Mouse (Mus musculus): ENCODE measurements around the gene Sema3f. TPM values are rescaled to one million over a fixed set of nuclear protein-coding genes. Genes with fewer than 3 reads are reported as not detected.

The Sema3f gene
- total RNA-seq, 2 experiments from 2014 or later, result not detected

- no peak for ATAC-seq (replicated peaks; ENCODE audit: low FRiP score, poor library complexity, severe bottlenecking)
These were observed 14.2 kb downstream of the Sema3f start for GRCm38 (mm10) chr9:107696106-107696479.

- no peak for ATAC-seq (replicated peaks; ENCODE audit: low FRiP score, poor library complexity, severe bottlenecking)
These were observed 14.7 kb downstream of the Sema3f start for GRCm38 (mm10) chr9:107695441-107696105.

GRCm38 (mm10) chr9:107694627-107695026 lies 15.6 kb downstream of the Sema3f start:
- ATAC-seq (replicated peaks; ENCODE audit: low FRiP score, poor library complexity, severe bottlenecking), result no peak

GRCm38 (mm10) chr9:107693433-107693987 lies 16.8 kb downstream of the Sema3f start:
- ATAC-seq (replicated peaks; ENCODE audit: low FRiP score, poor library complexity, severe bottlenecking), result no peak

GRCm38 (mm10) chr9:107692785-107693184 lies 17.5 kb downstream of the Sema3f start:
- ATAC-seq (replicated peaks; ENCODE audit: low FRiP score, poor library complexity, severe bottlenecking), result no peak

DNA sequence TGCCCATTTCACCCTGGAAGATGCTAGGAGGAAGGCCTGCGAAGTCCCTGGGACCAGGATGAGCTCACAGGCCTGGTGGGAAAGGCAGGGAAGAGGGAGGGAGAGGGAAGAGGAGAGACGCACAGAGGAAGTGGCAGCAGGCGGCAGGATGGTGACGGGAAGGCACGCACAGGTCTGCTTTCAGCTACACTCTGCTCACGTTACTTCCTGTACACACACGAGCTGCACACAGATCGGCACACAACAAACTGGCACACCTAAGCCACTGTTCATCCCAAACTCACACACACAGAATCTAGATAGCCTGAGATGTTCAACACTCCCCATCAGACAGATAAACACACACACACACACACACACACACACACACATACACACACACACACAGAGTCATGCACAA lies 19.9 kb downstream of the Sema3f start:
- ATAC-seq (replicated peaks; ENCODE audit: low FRiP score, poor library complexity, severe bottlenecking), result no peak

GRCm38 (mm10) chr9:107688939-107689338 lies 21.3 kb downstream of the Sema3f start:
- no peak for ATAC-seq (replicated peaks; ENCODE audit: low FRiP score, poor library complexity, severe bottlenecking)

- no peak for ATAC-seq (replicated peaks; ENCODE audit: low FRiP score, poor library complexity, severe bottlenecking)
These were observed 21.9 kb downstream of the Sema3f start for GRCm38 (mm10) chr9:107688415-107688814.

DNA sequence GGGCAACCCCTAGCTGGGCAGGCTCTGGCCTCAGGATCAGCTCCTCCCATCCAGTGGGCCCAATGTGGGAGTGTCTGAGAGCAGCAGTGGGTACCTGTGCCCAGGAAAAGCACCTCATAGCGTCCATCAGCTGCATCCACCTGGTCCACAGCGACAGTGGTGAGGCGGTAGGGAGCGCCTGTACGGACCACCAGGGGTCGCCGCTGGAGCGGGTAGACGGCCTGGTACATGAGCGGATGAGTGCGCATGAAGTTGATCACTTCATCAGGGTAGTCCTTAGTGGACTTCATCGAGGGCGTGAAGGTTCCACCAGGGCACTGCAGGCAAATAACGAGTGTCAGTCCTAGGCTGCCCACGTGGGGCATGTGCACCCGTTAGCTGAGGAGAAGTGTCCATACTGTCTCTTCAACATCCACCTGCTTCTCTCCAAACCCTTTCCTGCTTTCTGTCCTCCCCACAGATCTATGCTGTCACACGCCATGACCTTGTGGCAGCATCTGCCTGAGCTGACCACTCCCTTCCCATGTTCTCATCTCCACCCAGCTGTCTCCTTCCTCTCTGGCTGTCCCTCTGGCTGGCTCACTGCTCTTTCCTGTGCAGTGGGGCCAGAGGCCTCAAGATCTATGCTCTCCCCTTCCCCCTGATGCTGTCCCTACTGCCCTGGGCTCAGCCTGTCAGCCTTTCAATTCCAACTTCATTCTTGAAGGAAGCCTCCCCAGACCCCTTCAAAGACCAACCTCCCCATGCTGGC lies 24.9 kb downstream of the Sema3f start:
- no peak for ATAC-seq (replicated peaks; ENCODE audit: low FRiP score, poor library complexity, severe bottlenecking)

- ATAC-seq (replicated peaks; ENCODE audit: low FRiP score, poor library complexity, severe bottlenecking), result no peak
These were observed 27.9 kb downstream of the Sema3f start for GRCm38 (mm10) chr9:107682405-107682804.

GRCm38 (mm10) chr9:107679501-107679900 lies 30.8 kb downstream of the Sema3f start, which contains the start of gene Gnat1:
Gene Gnat1 (minus strand): TSS chr9:107679712.
- no peak for ATAC-seq (replicated peaks; ENCODE audit: low FRiP score, poor library complexity, severe bottlenecking)

- ATAC-seq (replicated peaks; ENCODE audit: low FRiP score, poor library complexity, severe bottlenecking), result no peak
These were observed 31.4 kb downstream of the Sema3f start for GRCm38 (mm10) chr9:107678861-107679260.

- peak; percentile 65; the same call in 1 of the 2 replicates for ATAC-seq (replicated peaks; ENCODE audit: low FRiP score, poor library complexity, severe bottlenecking)
These were observed 32.3 kb downstream of the Sema3f start for GRCm38 (mm10) chr9:107677819-107678526.

DNA sequence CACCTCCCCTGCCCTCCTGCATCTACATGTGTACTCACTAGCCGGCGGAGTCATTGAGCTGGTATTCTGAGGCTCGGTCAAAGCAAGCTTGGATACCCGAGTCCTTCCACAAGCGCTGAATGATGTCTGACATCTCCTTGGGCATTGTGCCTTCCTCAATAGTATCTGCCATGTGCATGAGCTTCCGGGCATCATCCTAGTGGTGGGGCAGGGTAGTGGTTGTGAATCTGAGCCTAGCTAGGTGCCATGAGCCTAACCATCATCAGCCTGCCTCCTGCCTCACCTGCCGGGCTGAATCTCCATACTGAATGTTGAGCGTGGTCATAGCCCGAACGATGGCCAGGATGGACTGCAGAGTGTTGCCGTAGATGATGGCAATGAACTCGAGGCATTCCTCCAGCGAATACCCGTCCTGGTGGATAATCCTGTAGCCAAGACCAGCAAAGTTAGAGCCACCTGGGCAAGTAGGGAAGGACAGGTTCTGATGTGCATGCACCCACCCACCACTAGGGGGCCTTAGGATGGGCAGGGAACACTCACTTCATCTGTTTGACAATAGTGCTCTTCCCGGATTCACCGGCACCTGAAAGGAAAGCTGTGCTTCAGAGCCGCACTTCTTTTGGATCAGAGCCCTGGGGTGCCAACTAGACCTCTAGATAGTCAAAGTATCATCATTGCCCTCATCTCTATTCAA lies 33.0 kb downstream of the Sema3f start:
- peak; percentile 64 for ATAC-seq (replicated peaks; ENCODE audit: low FRiP score, poor library complexity, severe bottlenecking)

GRCm38 (mm10) chr9:107676302-107676701 lies 34.0 kb downstream of the Sema3f start:
- ATAC-seq (replicated peaks; ENCODE audit: low FRiP score, poor library complexity, severe bottlenecking), result no peak

- 0 out of 2 replicates have a peak, but pooled peaks have one; percentile 16 for ATAC-seq (replicated peaks; ENCODE audit: low FRiP score, poor library complexity, severe bottlenecking)
These were observed 34.5 kb downstream of the Sema3f start for GRCm38 (mm10) chr9:107675671-107676301.

DNA sequence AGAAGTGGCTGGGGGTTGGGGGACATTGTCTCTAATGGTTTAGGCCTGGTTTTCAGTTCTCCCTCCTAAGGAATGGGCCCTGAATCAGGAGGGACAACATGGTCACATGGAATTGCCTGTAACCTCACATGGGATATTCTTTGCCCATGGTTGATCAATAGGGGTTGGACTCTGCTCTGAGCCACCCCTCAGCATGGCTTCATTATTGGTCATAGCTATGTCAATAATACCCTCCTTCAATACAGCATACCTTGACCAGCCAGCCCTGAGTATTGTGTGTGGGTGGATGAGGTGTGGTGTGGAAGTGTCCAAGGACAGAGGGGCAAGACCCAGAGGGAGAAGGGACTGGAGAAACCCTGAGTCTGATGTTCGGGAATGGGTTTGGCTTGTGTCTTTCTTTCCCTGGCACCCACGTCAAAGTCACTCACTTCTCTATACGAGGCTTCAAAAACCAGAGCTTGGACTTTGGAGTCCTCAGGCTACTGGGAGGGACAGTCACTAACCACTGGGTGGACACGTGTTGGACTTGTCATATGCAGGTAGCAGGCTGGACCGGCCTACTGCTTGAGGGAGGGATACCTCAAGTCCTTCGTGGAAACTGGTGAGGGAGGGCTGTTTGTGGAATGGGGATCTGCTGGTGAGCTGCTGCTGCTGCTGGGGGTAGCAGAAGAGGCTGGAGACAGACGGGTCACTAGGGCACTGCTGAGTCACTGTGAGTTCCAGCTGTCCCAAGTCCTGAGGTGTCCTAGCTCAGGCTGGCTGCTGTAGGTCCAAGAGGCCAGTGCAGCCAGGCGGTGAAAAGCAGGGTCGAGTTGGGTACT lies 35.5 kb downstream of the Sema3f start:
- no peak for ATAC-seq (replicated peaks; ENCODE audit: low FRiP score, poor library complexity, severe bottlenecking)

GRCm38 (mm10) chr9:107670259-107670658 lies 40.0 kb downstream of the Sema3f start:
- ATAC-seq (replicated peaks; ENCODE audit: low FRiP score, poor library complexity, severe bottlenecking), result no peak
